Mouse (Mus musculus) retina, adult 2 months (tissue): ENCODE results near the gene Tlnrd1.
"Not testable (repeated sequence)": the region's sequence is repeated elsewhere in the genome, so short reads cannot be mapped to it uniquely, and the experiment has no call there.

ENCODE experiments used
- DNase-seq: peaks from one replicate; pipeline ENCODE4 v3.0.0-alpha.2; 2012; ENCODE audit warnings: low read depth, low spot score

Tlnrd1 gene

GRCm38 (mm10) chr7:83884021-83884658 is at the start of gene Tlnrd1, which contains the start of gene Mesd:
Gene Tlnrd1 (minus strand): TSS chr7:83884305.
Gene Mesd (plus strand): TSS chr7:83884466.
- DNase-seq = peak; percentile 69

GRCm38 (mm10) chr7:83921637-83922036 is 37.5 kb upstream of the Tlnrd1 start:
- no peak for DNase-seq

- no peak for DNase-seq
Measured at GRCm38 (mm10) chr7:83920241-83920640, 36.1 kb upstream of the Tlnrd1 start.

GRCm38 (mm10) chr7:83914566-83914965 is 30.5 kb upstream of the Tlnrd1 start:
- peak; percentile 42 for DNase-seq

- no peak for DNase-seq
Measured at GRCm38 (mm10) chr7:83913995-83914394, 29.9 kb upstream of the Tlnrd1 start.

- no peak for DNase-seq
Measured at GRCm38 (mm10) chr7:83913405-83913932, 29.4 kb upstream of the Tlnrd1 start.

- DNase-seq = no peak
Measured at GRCm38 (mm10) chr7:83911909-83912308, 27.8 kb upstream of the Tlnrd1 start.

GRCm38 (mm10) chr7:83904831-83905230 is 20.7 kb upstream of the Tlnrd1 start:
- DNase-seq = no peak

- no peak for DNase-seq
Measured at GRCm38 (mm10) chr7:83902296-83903145, 18.4 kb upstream of the Tlnrd1 start.

GRCm38 (mm10) chr7:83901425-83901824 is 17.3 kb upstream of the Tlnrd1 start:
- no peak for DNase-seq

- no peak for DNase-seq
Measured at GRCm38 (mm10) chr7:83900519-83900918, 16.4 kb upstream of the Tlnrd1 start.

GRCm38 (mm10) chr7:83898267-83898666 is 14.2 kb upstream of the Tlnrd1 start:
- DNase-seq = no peak

GRCm38 (mm10) chr7:83896077-83896740 is 12.1 kb upstream of the Tlnrd1 start:
- DNase-seq = no peak

- DNase-seq = no peak
Measured at GRCm38 (mm10) chr7:83894348-83894747, 10.2 kb upstream of the Tlnrd1 start.

GRCm38 (mm10) chr7:83892333-83892669 is 8.2 kb upstream of the Tlnrd1 start:
- DNase-seq = no peak

GRCm38 (mm10) chr7:83891433-83892332 is 7.6 kb upstream of the Tlnrd1 start:
- DNase-seq = peak; percentile 100

- not testable (repeated sequence) for DNase-seq
Measured at GRCm38 (mm10) chr7:83889946-83890345, 5.8 kb upstream of the Tlnrd1 start.

GRCm38 (mm10) chr7:83889383-83889782 is 5.3 kb upstream of the Tlnrd1 start:
- no peak for DNase-seq

GRCm38 (mm10) chr7:83886366-83887129 is 2.4 kb upstream of the Tlnrd1 start:
- no peak for DNase-seq

- DNase-seq = no peak
Measured at GRCm38 (mm10) chr7:83885835-83886234, 1.7 kb upstream of the Tlnrd1 start.
